Mouse (Mus musculus): ENCODE measurements around the gene Pdgfb. TPM values are rescaled to one million over a fixed set of nuclear protein-coding genes. Genes with fewer than 3 reads are reported as not detected.

Gene Pdgfb
- 2.2 and 2.7 TPM in 2 replicates for polyA plus RNA-seq (2015; fragmentation: Nextera tagmentation; extraction: Ambion mirVana)

DNA sequence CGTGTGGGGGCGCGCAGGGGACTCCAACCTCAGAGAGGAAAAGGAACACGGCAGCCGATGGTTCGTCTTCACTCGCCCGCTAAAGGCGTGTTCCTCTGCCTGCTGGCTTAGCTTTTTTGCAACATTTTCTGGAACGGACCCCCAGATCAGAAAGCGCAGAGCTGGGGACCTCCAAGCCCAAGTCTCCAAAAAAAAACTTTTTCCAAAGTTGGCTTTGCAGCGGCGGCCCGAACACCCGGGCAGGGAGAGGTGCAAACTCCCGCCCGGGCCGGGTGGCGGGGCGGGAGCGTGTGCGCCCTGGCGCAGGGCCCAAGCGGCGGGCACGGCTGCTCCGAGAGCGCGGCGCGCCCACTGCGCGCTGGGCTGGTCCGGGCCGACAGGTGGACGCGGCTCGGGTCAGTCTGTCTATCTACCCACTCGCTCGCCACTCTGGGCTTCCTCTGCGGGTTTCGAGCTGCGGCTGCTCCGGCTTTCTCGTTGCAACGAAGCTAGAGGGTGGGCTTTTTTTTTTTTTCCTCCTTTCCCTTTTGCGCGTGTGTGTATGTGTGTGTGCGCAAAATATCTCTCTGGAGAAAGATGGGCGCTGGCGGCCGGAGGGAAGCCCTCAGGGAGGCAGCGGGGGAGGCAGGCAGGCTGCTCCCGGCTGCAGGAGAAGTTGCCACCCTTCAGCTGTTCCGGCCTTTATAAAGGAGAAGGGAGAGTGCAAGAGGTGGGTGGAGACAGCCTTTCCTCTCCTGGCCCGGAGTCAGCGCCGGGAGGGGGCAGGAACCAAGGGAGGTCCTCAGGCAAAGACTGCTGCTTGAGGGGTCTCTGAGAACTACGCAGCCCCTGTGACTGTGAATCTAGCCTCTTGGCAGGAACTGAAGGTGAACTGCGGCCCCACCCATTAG, at the start of gene Pdgfb:
Pdgfb (minus strand) TSS at position 657 of the 890 bp plus-strand sequence.
- peak; percentile 42 for DNase-seq (ENCODE audit: low spot score)

GRCm38 (mm10) chr15:80062821-80063220, 48.0 kb upstream of the Pdgfb start:
- no peak for DNase-seq (ENCODE audit: low spot score)

- DNase-seq (ENCODE audit: low spot score), result no peak
These were observed 47.6 kb upstream of the Pdgfb start for GRCm38 (mm10) chr15:80062339-80062738.

- DNase-seq (ENCODE audit: low spot score), result no peak
These were observed 46.3 kb upstream of the Pdgfb start for GRCm38 (mm10) chr15:80061071-80061550.

GRCm38 (mm10) chr15:80060356-80061070, 45.7 kb upstream of the Pdgfb start:
- no peak for DNase-seq (ENCODE audit: low spot score)

DNA sequence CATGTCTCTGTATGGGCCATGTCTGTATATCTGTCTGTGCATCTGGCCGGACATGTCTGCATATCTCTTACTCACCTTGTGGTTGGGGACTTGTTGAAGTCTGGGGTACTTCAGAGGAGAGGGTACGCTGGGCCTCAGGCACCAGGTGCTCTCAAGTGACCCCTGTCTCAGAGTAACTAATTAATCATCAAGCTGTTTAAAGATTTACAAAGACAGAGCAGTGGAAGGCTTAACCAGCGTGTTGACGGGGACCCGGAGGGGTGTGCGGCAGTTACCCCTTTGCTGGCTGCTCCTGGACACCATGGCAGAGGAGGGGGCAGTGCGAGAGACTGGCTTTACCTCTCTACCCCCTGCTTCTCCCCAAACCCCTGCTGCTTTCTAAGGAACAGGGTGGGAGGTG, 44.8 kb upstream of the Pdgfb start:
- no peak for DNase-seq (ENCODE audit: low spot score)

GRCm38 (mm10) chr15:80058151-80058550, 43.4 kb upstream of the Pdgfb start:
- no peak for DNase-seq (ENCODE audit: low spot score)

DNA sequence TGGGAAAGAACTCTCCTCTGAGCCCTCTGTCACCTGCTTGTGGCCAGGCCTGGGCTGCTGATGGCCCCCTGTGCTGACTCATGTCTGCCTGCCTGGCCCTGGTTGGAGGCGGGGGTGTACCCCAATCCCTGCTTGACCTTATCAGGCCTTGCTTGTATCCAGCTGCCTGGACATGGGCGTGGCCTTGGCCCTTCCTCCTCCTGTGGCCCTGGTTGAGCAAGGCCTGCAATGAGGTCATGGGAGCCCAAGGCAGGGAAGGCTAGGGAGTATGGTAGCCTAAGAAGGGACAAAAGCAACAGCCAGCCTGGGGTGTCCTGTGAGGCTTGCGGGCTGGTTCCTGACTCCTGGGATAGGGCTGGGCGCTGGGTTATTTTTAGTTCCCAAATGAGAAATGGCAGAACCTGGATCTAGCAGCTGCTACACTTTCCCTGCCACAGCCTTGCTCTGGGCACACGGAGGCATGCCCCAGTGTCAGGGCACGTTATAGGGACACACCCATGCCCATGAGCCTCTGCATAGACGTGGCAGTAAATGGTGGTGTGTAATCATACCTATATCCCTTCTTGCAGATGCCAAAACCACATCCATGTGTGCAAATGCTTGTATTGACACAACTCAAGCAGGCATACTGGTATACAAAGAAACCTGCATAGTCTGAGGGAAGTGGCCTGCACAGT, 39.4 kb upstream of the Pdgfb start:
- no peak for DNase-seq (ENCODE audit: low spot score)

GRCm38 (mm10) chr15:80053381-80054033, 38.7 kb upstream of the Pdgfb start:
- DNase-seq (ENCODE audit: low spot score), result no peak

DNA sequence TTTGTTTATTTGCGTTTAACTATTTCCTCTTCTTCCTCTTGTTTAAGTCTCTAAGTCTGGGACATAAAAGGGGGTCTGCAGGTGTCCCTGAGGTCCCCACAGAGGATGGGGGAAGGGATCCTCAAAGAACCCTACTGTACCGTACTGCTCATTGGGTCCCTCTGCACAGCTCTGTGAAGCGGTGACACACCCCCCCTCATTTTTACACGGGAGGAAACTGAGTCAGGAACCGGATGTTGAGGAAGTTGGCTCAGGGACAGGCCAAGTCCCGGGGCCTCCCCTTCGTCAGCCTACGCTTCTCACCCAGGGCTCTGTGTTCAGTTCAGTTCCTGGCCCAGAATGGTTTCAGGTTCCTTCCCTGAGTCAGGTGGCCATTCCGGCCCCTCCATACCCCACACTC, 37.0 kb upstream of the Pdgfb start:
- DNase-seq (ENCODE audit: low spot score), result peak; percentile 63

GRCm38 (mm10) chr15:80051092-80051761, 36.5 kb upstream of the Pdgfb start:
- DNase-seq (ENCODE audit: low spot score), result no peak

- peak; percentile 82 for DNase-seq (ENCODE audit: low spot score)
These were observed 35.3 kb upstream of the Pdgfb start for GRCm38 (mm10) chr15:80050093-80050492.

GRCm38 (mm10) chr15:80047973-80048372, 33.2 kb upstream of the Pdgfb start:
- DNase-seq (ENCODE audit: low spot score), result peak; percentile 33

GRCm38 (mm10) chr15:80047242-80047641, 32.5 kb upstream of the Pdgfb start:
- no peak for DNase-seq (ENCODE audit: low spot score)

DNA sequence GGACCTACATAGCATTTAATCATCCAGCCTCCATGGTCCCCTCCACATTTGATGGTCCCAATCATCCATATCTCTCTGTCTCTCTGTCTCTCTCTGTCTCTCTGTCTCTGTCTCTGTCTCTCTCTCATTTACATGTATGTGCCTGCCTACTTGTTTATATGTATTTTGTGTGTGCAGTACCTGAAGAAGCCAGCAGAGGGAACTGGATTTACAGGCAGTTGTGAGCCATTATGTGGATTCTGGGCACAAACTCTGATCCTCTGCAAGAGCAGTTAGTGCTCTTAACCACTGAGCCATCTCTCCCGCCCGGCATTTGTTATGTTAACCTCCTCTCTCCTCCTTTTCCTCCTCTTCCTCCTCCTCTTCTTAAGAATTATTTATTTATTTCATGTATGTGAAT, 31.0 kb upstream of the Pdgfb start:
- DNase-seq (ENCODE audit: low spot score), result no peak

- DNase-seq (ENCODE audit: low spot score), result no peak
These were observed 29.5 kb upstream of the Pdgfb start for GRCm38 (mm10) chr15:80044249-80044648.

DNA sequence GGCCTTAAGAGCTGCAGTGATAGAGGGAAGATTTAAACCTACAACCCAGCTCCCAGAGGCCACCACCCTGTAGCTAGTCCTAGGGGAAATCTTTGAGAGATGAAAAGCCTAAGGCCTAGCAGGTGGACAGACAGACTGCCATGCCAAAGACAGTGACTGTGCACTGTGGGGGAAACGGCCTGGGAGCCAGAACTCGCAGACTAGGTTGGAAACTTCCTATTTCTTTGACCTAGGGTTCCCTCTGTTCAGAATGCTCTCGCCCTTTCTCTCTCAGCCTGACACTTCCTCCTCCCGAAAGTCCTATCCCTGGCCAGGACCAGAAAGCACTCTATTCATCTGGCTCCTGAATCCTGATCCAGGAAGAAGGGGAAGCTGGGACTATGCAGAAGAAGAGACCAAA, 27.4 kb upstream of the Pdgfb start:
- no peak for DNase-seq (ENCODE audit: low spot score)

- DNase-seq (ENCODE audit: low spot score), result no peak
These were observed 23.3 kb upstream of the Pdgfb start for GRCm38 (mm10) chr15:80038110-80038391.

GRCm38 (mm10) chr15:80037255-80038109, 22.7 kb upstream of the Pdgfb start:
- DNase-seq (ENCODE audit: low spot score), result no peak

DNA sequence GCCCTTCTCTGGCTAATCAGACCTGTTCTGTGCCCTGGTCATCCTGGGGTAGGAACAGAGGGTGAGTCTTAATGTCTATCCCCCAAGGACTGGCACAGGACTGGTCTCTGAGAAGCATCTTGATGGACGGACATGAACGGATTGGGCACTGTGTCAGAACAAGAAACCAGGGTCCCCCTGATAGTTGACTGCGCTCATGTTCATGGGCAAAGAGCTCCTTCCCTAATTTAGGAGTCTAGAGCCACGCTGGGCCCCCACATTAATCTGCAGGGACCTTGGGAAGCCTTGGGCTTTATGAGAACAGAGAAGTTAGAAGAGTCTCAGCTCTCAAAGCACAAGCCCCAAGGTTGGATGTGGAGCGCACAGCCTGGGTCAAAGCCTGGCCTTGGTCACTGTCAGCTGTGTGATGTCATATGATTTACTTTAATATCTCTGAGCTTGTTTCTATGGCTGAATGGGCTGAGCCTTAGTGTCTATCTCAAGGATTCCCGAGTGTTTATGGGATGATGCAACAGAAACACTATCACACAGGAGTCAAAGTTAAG, 20.6 kb upstream of the Pdgfb start:
- DNase-seq (ENCODE audit: low spot score), result no peak

Data from thymus, postnatal 0 days (tissue).